Mouse (Mus musculus) myocyte (in vitro differentiated cells): ENCODE data around the gene Vdr.

Source experiments
- E2F4 ChIP-seq: IDR thresholded peaks from one replicate; pipeline ENCODE4 v1.6.1; 2011; ENCODE audit warnings: mild to moderate bottlenecking, control low read depth, moderate library complexity; ENCODE audit not compliant: insufficient read depth
- MAX ChIP-seq: IDR thresholded peaks from one replicate; pipeline ENCODE4 v1.6.1; 2011; ENCODE audit warnings: low read depth, mild to moderate bottlenecking, control low read depth
- POLR2A ChIP-seq: IDR thresholded peaks from one replicate; pipeline ENCODE4 v1.6.1; 2011; ENCODE audit warnings: low read depth, mild to moderate bottlenecking, control low read depth, moderate library complexity; ENCODE audit not compliant: insufficient read length
- POLR2AphosphoS2 ChIP-seq: IDR thresholded peaks from one replicate; pipeline ENCODE4 v1.6.1; 2011; ENCODE audit warnings: low read depth, control low read depth; ENCODE audit not compliant: insufficient read length
- SRF ChIP-seq: IDR thresholded peaks from one replicate; pipeline ENCODE4 v1.6.1; 2011; ENCODE audit warnings: low read depth; ENCODE audit not compliant: control insufficient read depth, insufficient read length
- USF1 ChIP-seq: IDR thresholded peaks from one replicate; pipeline ENCODE4 v1.6.1; 2011; ENCODE audit warnings: low read depth, mild to moderate bottlenecking, control low read depth, moderate library complexity

GRCm38 (mm10) chr15:97903261-97904009 lies 7.0 kb downstream of the Vdr start:
- TF ChIP-seq POLR2A (no peak), MAX (no peak), POLR2AphosphoS2 (no peak), USF1 (no peak), SRF (no peak), E2F4 (no peak)
